Mouse (Mus musculus): ENCODE measurements around the gene Rala. TPM values are rescaled to one million over a fixed set of nuclear protein-coding genes. Genes with fewer than 3 reads are reported as not detected.
A peak's percentile ranks its signal among the peaks of the same experiment; 100 is the strongest.

Gene Rala
- polyA plus RNA-seq (2012; rRNA removed), result 30.1 and 48.5 TPM in 2 replicates
- 97.8 and 101 TPM in 2 replicates for polyA plus RNA-seq (2014; fragmentation: Nextera tagmentation; extraction: Ambion mirVana)

- Histone ChIP-seq H3K4me1 (ENCODE audit: control insufficient read depth, insufficient read depth, low read length) (peaks cover 5% of the 10 kb centered on the region; the same call in 1 of the 2 replicates), H3K4me3 (replicated peaks; ENCODE audit: low read length) (peak within 1 kb of the TSS; percentile 83), H3K27me3 (ENCODE audit: control insufficient read depth, insufficient read depth, low read length) (no peaks in the 10 kb centered on the region), H3K9me3 (ENCODE audit: control insufficient read depth, low read length) (no peaks in the 10 kb centered on the region), H3K36me3 (ENCODE audit: control insufficient read depth, insufficient read depth, low read length) (no peaks in the 10 kb centered on the region), H3K27ac (replicated peaks; ENCODE audit: low read depth, low read length) (peak within 1 kb of the TSS; percentile 95), H3K4me2 (replicated peaks; ENCODE audit: low read depth, low read length, severe bottlenecking) (peak within 1 kb of the TSS; percentile 67), H3K9ac (ENCODE audit: low read depth, low read length, severe bottlenecking) (peak within 1 kb of the TSS; percentile 92)
- ATAC-seq (ENCODE audit: low FRiP score, low read depth) (peak; percentile 100), DNase-seq (ENCODE audit: low spot score) (peak; percentile 92)
- TF ChIP-seq POLR2A (IDR thresholded peaks at IDR 0.05; ENCODE audit: borderline replicate concordance, extremely low read depth, insufficient read depth, insufficient read length), result 0 out of 2 replicates have a peak, but pooled peaks have one; percentile 18
- 17% methylated on average over 27 of the region's 69 CpGs for WGBS
These were observed at the start of gene Rala for GRCm38 (mm10) chr13:17944078-17944917. Gene Rala, minus strand, starts transcription at chr13:17944239.

GRCm38 (mm10) chr13:17993515-17993847 lies 49.4 kb upstream of the Rala start:
- H3K27me3 ChIP-seq (ENCODE audit: control insufficient read depth, insufficient read depth, low read length), result no peaks in the 10 kb centered on the region
- no peaks in the 10 kb centered on the region for H3K9me3 ChIP-seq (ENCODE audit: control insufficient read depth, low read length)
- no peak for TF ChIP-seq POLR2A (IDR thresholded peaks at IDR 0.05; ENCODE audit: borderline replicate concordance, extremely low read depth, insufficient read depth, insufficient read length)
- H3K4me2 ChIP-seq (replicated peaks; ENCODE audit: low read depth, low read length, severe bottlenecking), result peak overlapping the region; percentile 78
- peak overlapping the region; percentile 78 for H3K4me3 ChIP-seq (replicated peaks; ENCODE audit: low read length)
- ATAC-seq (ENCODE audit: low FRiP score, low read depth) (peak; percentile 14; the same call in 1 of the 2 replicates), DNase-seq (ENCODE audit: low spot score) (no peak)
- peaks cover 8% of the 10 kb centered on the region for H3K4me1 ChIP-seq (ENCODE audit: control insufficient read depth, insufficient read depth, low read length)
- 36% methylated on average over 7 of the region's 7 CpGs for WGBS
- H3K27ac ChIP-seq (replicated peaks; ENCODE audit: low read depth, low read length), result no peak overlapping the region
- H3K9ac ChIP-seq (ENCODE audit: low read depth, low read length, severe bottlenecking), result peak overlapping the region; percentile 81
- H3K36me3 ChIP-seq (ENCODE audit: control insufficient read depth, insufficient read depth, low read length), result peaks cover 6% of the 10 kb centered on the region; the same call in 1 of the 2 replicates

GRCm38 (mm10) chr13:17992697-17993514 lies 48.9 kb upstream of the Rala start, which contains the start of gene Yae1d1:
Gene Yae1d1, minus strand, starts transcription at chr13:17993349.
- H3K4me3 ChIP-seq (replicated peaks; ENCODE audit: low read length), result peak within 1 kb of the TSS; percentile 78
- peak within 1 kb of the TSS; percentile 62; the same call in 1 of the 2 replicates for H3K27ac ChIP-seq (replicated peaks; ENCODE audit: low read depth, low read length)
- 1% methylated on average over 54 of the region's 54 CpGs for WGBS
- H3K36me3 ChIP-seq (ENCODE audit: control insufficient read depth, insufficient read depth, low read length), result peaks cover 6% of the 10 kb centered on the region; the same call in 1 of the 2 replicates
- no peaks in the 10 kb centered on the region for H3K27me3 ChIP-seq (ENCODE audit: control insufficient read depth, insufficient read depth, low read length)
- H3K9ac ChIP-seq (ENCODE audit: low read depth, low read length, severe bottlenecking), result peak within 1 kb of the TSS; percentile 81
- TF ChIP-seq POLR2A (IDR thresholded peaks at IDR 0.05; ENCODE audit: borderline replicate concordance, extremely low read depth, insufficient read depth, insufficient read length), result no peak
- peak within 1 kb of the TSS; percentile 78 for H3K4me2 ChIP-seq (replicated peaks; ENCODE audit: low read depth, low read length, severe bottlenecking)
- ATAC-seq (ENCODE audit: low FRiP score, low read depth), result peak; percentile 98
- no peaks in the 10 kb centered on the region for H3K9me3 ChIP-seq (ENCODE audit: control insufficient read depth, low read length)
- peak; percentile 85 for DNase-seq (ENCODE audit: low spot score)
- H3K4me1 ChIP-seq (ENCODE audit: control insufficient read depth, insufficient read depth, low read length), result peaks cover 8% of the 10 kb centered on the region

- no peaks in the 10 kb centered on the region for H3K9me3 ChIP-seq (ENCODE audit: control insufficient read depth, low read length)
- peak overlapping the region; percentile 78 for H3K4me3 ChIP-seq (replicated peaks; ENCODE audit: low read length)
- H3K4me2 ChIP-seq (replicated peaks; ENCODE audit: low read depth, low read length, severe bottlenecking), result peak overlapping the region; percentile 78
- no peaks in the 10 kb centered on the region for H3K27me3 ChIP-seq (ENCODE audit: control insufficient read depth, insufficient read depth, low read length)
- WGBS, result 90% methylated on average over 4 of the region's 4 CpGs
- H3K9ac ChIP-seq (ENCODE audit: low read depth, low read length, severe bottlenecking), result peak overlapping the region; percentile 81; the same call in 1 of the 2 replicates
- peaks cover 11% of the 10 kb centered on the region for H3K36me3 ChIP-seq (ENCODE audit: control insufficient read depth, insufficient read depth, low read length)
- no peak for TF ChIP-seq POLR2A (IDR thresholded peaks at IDR 0.05; ENCODE audit: borderline replicate concordance, extremely low read depth, insufficient read depth, insufficient read length)
- ATAC-seq (ENCODE audit: low FRiP score, low read depth), result no peak
- no peak for DNase-seq (ENCODE audit: low spot score)
- H3K4me1 ChIP-seq (ENCODE audit: control insufficient read depth, insufficient read depth, low read length), result peaks cover 8% of the 10 kb centered on the region
- no peak overlapping the region for H3K27ac ChIP-seq (replicated peaks; ENCODE audit: low read depth, low read length)
These were observed 48.0 kb upstream of the Rala start for GRCm38 (mm10) chr13:17992009-17992408.

GRCm38 (mm10) chr13:17983194-17983593 lies 39.2 kb upstream of the Rala start:
- Histone ChIP-seq H3K4me2 (replicated peaks; ENCODE audit: low read depth, low read length, severe bottlenecking) (no peak overlapping the region), H3K9me3 (ENCODE audit: control insufficient read depth, low read length) (no peaks in the 10 kb centered on the region)
- WGBS, result 64% methylated on average over 4 of the region's 4 CpGs

More at GRCm38 (mm10) chr13:17983194-17983593, 39.2 kb upstream of the Rala start:
- H3K27ac ChIP-seq (replicated peaks; ENCODE audit: low read depth, low read length), result no peak overlapping the region
- peak; percentile 26 for DNase-seq (ENCODE audit: low spot score)
- H3K9ac ChIP-seq (ENCODE audit: low read depth, low read length, severe bottlenecking), result no peak overlapping the region
- no peaks in the 10 kb centered on the region for H3K27me3 ChIP-seq (ENCODE audit: control insufficient read depth, insufficient read depth, low read length)
- TF ChIP-seq POLR2A (IDR thresholded peaks at IDR 0.05; ENCODE audit: borderline replicate concordance, extremely low read depth, insufficient read depth, insufficient read length), result no peak
- peaks cover 42% of the 10 kb centered on the region for H3K36me3 ChIP-seq (ENCODE audit: control insufficient read depth, insufficient read depth, low read length)
- no peak for ATAC-seq (ENCODE audit: low FRiP score, low read depth)
- H3K4me1 ChIP-seq (ENCODE audit: control insufficient read depth, insufficient read depth, low read length), result no peaks in the 10 kb centered on the region
- H3K4me3 ChIP-seq (replicated peaks; ENCODE audit: low read length), result no peak overlapping the region
